Mouse (Mus musculus) midbrain, embryonic 16.5 days (tissue): ENCODE results near the gene Gcnt3. TPM values are rescaled to one million over a fixed set of nuclear protein-coding genes. Genes with fewer than 3 reads are reported as not detected.

ENCODE experiments used
- ATAC-seq: fragments of 200-750 bp; cut with Nextera tagmentation; 2 replicates; pipeline ENCODE4 v1.8.0; 2017; ENCODE audit warnings: moderate TSS enrichment
- H3K27ac ChIP-seq: fragments of 300-500 bp; sonication (generic); 2 replicates; pipeline ENCODE4 v1.5.1; 2014; ENCODE audit warnings: mild to moderate bottlenecking, low read length, mixed read lengths
- H3K27me3 ChIP-seq: fragments of 300-500 bp; sonication (generic); 2 replicates; pipeline ENCODE4 v1.6.1; 2014; ENCODE audit warnings: low read depth, low read length, mixed read lengths; ENCODE audit not compliant: control insufficient read depth, insufficient read depth
- H3K36me3 ChIP-seq: fragments of 300-500 bp; sonication (generic); 2 replicates; pipeline ENCODE4 v1.6.1; 2014; ENCODE audit warnings: mild to moderate bottlenecking, low read length, moderate library complexity, mixed read lengths; ENCODE audit not compliant: control insufficient read depth, insufficient read depth
- H3K4me1 ChIP-seq: fragments of 300-500 bp; sonication (generic); 2 replicates; pipeline ENCODE4 v1.6.1; 2014; ENCODE audit warnings: mild to moderate bottlenecking, low read length, mixed read lengths; ENCODE audit not compliant: control insufficient read depth, insufficient read depth
- H3K4me2 ChIP-seq: fragments of 300-500 bp; sonication (generic); 2 replicates; pipeline ENCODE4 v1.6.1; 2014; ENCODE audit warnings: mild to moderate bottlenecking, low read length, mixed read lengths
- H3K4me3 ChIP-seq: fragments of 300-500 bp; sonication (generic); 2 replicates; pipeline ENCODE4 v1.5.1; 2014; ENCODE audit warnings: low read depth, mild to moderate bottlenecking, low read length, moderate library complexity, mixed read lengths
- H3K9ac ChIP-seq: fragments of 300-500 bp; sonication (generic); 2 replicates; pipeline ENCODE4 v1.6.1; 2014; ENCODE audit warnings: low read depth, low read length, mixed read lengths
- H3K9me3 ChIP-seq: fragments of 300-500 bp; sonication (generic); replicated peaks from 2 replicates; pipeline ENCODE4 v1.6.1; 2014; ENCODE audit warnings: mild to moderate bottlenecking, low read length, mixed read lengths; ENCODE audit not compliant: control insufficient read depth, poor library complexity, severe bottlenecking
- WGBS: fragments of 180-500 bp; shearing (Covaris S2); extraction: QIAGEN DNeasy Blood & Tissue Kit; methylation state at CpG from one replicate; pipeline ENCODE4 v1.1.7; 2014; 5-methylcytosine and 5-hydroxymethylcytosine counted together
- polyA plus RNA-seq: library from polyadenylated mRNA; unstranded; fragments of >200 nt; fragmentation: Nextera tagmentation; extraction: Ambion mirVana; gene quantifications from 2 replicates; pipeline ENCODE4 v1.2.1, GENCODE M21; 2015

Gene Gcnt3
- polyA plus RNA-seq, 1 experiment from 2014 or later: not detected

GRCm38 (mm10) chr9:69986571-69986970 is 51.3 kb downstream of the Gcnt3 start:
- 87% methylated on average over 5 of the region's 5 CpGs for WGBS
- no peak for ATAC-seq

GRCm38 (mm10) chr9:69986063-69986462 is 51.8 kb downstream of the Gcnt3 start:
- H3K4me1 ChIP-seq: peaks cover 11% of the 10 kb centered on the region
- H3K27me3 ChIP-seq: no peaks in the 10 kb centered on the region
- no peak overlapping the region for H3K4me2 ChIP-seq
- H3K9me3 ChIP-seq: no peaks in the 10 kb centered on the region
- no peak overlapping the region for H3K4me3 ChIP-seq
- ATAC-seq: no peak
- H3K36me3 ChIP-seq: no peaks in the 10 kb centered on the region
- no peak overlapping the region for H3K27ac ChIP-seq
- no peak overlapping the region for H3K9ac ChIP-seq
- 84% methylated on average over 10 of the region's 10 CpGs for WGBS

More at GRCm38 (mm10) chr9:69986571-69986970, 51.3 kb downstream of the Gcnt3 start:
- Histone ChIP-seq H3K27ac (no peak overlapping the region), H3K27me3 (no peaks in the 10 kb centered on the region), H3K36me3 (no peaks in the 10 kb centered on the region), H3K9ac (no peak overlapping the region), H3K4me1 (peaks cover 11% of the 10 kb centered on the region), H3K4me3 (no peak overlapping the region), H3K4me2 (no peak overlapping the region), H3K9me3 (no peaks in the 10 kb centered on the region)

- H3K27ac ChIP-seq: no peak overlapping the region
- no peaks in the 10 kb centered on the region for H3K27me3 ChIP-seq
- ATAC-seq: no peak
- 65% methylated on average over 1 of the region's 1 CpGs for WGBS
- H3K9ac ChIP-seq: no peak overlapping the region
- peaks cover 7% of the 10 kb centered on the region for H3K4me1 ChIP-seq
- no peak overlapping the region for H3K4me2 ChIP-seq
- no peaks in the 10 kb centered on the region for H3K36me3 ChIP-seq
- no peaks in the 10 kb centered on the region for H3K9me3 ChIP-seq
- no peak overlapping the region for H3K4me3 ChIP-seq
Measured at GRCm38 (mm10) chr9:69985526-69985925, 52.4 kb downstream of the Gcnt3 start.

Other genes starting within 250 kb of the Gcnt3 start
- 74.0 and 80.4 TPM in 2 replicates for gene Bnip2, start 48.6 kb downstream of the Gcnt3 start, polyA plus RNA-seq
- gene Gtf2a2, start 25.5 kb downstream of the Gcnt3 start, polyA plus RNA-seq: 177 and 184 TPM in 2 replicates
- 9.6 and 10.8 TPM in 2 replicates for gene Fam81a, start 104.5 kb upstream of the Gcnt3 start, polyA plus RNA-seq
- gene Myo1e, start 169.3 kb upstream of the Gcnt3 start, polyA plus RNA-seq: 6.1 and 6.5 TPM in 2 replicates